Mouse (Mus musculus): ENCODE results near the gene Gm5105. TPM values are rescaled to one million over a fixed set of nuclear protein-coding genes. Genes with fewer than 3 reads are reported as not detected.

Gene Gm5105
- polyA plus RNA-seq, 2 experiments from 2014 or later = not detected

GRCm38 (mm10) chr3:138066348-138066856, 786 bp downstream of the Gm5105 start:
- no peak for ATAC-seq

DNA sequence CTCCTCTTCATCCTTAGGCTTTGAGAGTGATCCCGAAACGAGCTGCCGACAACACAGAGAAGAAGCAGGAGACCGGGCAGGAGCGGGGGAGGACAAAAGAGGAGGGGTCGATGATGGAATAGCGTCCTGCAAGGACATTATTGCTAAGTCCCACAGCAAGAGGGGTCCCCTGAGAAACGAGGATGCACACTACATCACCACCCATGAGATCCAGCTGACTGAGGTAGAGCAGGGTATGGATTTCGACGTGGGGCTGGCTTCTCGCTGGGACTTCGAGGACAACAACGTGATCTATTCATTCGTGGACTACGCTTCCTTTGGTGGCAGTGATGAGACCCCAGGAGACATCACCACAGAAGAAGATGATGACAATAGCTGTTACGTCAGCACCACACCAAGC, 1.3 kb downstream of the Gm5105 start:
- no peak for ATAC-seq

DNA sequence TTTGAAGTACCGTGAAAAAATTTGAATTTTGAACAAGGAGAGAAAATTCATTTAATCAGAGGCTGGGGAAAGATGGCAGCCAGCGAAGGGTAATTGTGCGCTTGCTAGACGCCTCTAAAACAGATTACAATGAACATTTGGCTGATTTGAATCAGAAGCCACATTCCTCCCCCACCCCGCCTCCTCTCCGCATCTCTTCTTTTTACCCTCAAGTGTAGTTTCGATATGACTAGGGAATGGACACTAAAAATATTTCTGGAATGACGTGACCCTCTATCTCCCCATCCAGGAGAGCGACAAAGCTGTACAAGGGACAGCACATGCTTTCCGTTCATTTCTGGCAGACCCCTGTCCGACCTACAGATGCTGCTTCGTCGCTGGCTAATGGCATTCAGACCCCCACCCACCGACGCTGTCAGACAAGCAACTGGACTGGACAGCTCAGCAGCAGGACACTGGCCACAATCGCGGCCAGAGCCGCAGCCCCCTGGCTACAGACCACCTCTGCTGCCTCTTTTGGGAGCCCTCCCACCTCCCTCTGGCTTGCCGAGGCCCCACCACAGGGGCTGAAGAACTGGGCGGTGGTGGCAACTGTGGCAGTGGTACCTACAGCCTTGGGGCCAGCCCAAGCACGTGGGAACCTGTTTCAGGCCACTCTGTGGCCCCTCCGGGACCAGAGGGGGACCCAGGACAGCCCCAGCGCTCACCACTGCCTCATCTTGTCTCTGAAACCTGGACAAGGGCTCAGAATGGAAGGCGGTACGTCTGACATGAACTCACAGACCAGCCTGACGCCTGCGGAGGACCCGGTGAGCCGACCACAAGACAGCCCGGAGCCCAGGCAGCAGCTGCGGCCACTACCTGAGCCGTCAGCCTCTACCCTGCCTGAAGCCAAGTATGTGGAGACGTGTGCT, 2.2 kb downstream of the Gm5105 start, which contains the start of gene 1110002E22Rik:
Gene 1110002E22Rik, plus strand, starts transcription at position 321 of the 914 bp plus-strand sequence.
- ATAC-seq = no peak

DNA sequence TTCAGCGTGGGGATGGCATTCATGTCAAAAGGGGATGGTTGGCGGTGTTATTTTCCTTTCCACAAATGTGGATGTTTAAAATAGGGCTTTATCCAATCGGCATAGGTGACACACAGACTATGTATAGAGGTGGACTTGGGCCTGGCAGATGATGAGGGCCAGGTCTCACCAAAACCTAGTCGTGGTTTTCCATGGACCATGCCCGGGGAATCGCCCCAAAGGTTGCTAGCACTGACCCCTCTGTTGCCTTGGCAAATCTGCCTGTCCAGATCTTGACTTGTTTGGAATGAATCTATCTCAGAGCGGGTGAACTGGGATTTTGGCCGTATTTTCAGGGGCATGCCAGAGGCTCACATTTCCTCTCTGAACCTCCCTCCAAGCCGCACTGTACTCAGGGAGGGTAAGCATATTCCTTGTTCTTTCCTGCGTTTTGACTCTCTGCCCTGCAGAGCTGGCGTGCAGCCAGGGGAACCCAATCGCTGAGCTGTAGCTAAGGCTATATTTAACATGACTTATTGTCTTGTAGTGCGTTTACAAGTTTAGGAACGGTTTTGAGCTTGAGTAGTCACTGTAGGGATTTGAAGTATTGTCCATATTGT, 3.4 kb downstream of the Gm5105 start:
- ATAC-seq = no peak

DNA sequence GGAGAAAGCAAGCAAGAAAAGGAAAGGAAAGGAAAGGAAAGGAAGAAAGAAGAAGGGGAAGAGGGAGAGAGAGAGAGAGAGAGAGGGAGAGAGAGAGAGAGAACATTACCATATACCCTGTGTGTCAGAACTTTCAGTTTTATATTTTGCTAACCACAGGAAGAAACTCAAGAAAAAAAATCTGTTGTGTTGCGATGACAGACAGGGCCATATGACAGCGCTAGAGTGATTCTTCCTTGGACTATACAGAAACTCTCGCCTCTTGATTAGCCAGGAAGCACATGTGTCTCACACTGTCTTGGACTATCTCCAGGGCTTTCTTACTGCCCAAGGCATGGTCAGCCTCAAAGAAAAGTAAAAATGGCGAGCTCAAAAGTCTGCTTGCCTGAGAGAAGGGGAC, 4.5 kb downstream of the Gm5105 start:
- peak; percentile 58 for ATAC-seq

DNA sequence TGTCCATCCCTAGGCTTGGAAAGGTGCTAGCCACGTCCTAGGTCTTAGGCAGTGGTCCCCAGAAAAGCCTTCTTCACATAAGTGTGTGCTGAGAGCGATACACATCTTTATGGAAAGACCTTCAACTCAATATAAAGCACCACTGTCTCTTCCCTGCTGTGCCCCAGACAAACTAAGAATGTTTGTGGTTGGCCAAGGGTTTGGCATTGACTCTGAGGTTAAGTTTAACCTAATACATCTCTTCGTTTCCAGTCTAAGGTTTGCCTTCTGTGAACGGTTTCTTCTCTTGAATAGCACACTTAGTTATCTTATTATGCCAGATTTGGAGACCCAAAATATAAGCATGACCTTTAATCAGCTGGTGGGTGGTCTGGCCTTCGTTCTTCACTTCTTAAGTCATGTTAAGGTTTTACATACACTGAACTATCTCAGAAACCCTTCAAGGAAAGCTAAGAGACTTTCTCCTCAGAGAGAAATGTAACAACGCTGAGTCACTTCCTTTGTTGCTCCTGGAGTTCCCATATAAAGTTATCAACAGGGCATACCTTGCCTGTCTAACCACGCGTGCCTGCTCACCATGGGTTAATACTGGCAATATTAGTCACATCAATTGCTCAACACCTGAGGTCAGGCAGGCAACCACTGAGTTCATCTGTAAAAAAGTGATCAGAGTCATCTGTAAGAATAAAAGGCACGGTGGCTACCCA, 5.8 kb downstream of the Gm5105 start:
- ATAC-seq = no peak

DNA sequence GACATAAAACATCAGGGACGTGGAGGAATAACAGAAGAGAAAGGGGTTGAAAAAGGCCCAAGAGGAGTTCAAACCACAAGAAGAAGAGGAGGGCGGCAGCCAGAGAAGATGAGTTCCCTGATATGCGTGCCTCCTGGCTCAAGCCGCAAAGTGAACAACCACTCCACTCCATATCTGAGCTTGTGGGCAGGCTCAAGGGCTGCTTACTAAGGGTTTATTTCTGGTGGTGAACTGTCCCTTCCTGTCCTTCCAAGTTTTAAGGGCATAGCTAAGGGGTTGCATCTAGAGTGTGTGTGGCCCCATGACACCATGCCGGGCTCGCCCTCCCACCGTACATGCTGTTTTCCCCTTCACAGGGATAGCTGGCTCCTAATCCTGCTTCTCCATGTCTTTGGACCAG, 6.8 kb downstream of the Gm5105 start:
- ATAC-seq = no peak

DNA sequence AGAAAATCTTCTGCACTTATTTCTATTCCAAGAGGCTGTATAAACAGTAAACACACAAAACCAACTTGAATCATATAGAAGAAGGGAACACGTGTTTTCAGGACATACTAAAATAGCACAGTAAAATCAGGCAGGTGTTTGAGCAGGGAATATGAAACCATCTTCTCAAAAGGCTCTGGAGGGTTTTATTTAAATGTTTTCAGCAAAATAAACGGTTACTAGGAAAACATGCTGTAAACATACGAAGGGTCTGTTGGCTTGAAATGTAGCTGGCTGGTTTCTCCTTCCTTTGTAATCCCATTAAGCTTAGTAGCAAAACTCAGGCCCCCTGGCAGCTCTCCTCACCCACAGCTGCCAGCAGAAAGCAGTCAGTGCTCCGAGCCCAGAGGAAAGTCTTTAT, 9.0 kb downstream of the Gm5105 start:
- ATAC-seq = no peak

DNA sequence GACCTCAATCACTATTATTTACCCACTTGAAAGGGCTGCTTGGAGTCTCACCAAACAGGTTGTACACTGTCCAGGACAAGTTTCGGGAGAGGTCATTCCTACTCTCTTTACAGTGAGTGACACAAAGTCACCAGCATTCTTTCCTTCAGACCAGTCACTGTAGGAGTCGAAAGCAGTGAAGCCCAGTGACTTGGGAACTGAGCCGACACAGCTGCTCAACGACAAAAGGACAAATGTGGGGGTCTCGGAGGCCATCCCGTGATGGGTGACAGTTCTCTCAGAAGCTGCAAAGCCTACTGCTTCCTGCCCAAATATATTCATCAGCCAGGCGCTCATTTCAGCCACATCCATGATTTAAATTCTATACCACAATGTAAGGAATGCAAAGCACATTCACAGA, 10.2 kb downstream of the Gm5105 start:
- ATAC-seq = no peak

- ATAC-seq = no peak
Observed at GRCm38 (mm10) chr3:138053969-138054368, 13.2 kb downstream of the Gm5105 start.

DNA sequence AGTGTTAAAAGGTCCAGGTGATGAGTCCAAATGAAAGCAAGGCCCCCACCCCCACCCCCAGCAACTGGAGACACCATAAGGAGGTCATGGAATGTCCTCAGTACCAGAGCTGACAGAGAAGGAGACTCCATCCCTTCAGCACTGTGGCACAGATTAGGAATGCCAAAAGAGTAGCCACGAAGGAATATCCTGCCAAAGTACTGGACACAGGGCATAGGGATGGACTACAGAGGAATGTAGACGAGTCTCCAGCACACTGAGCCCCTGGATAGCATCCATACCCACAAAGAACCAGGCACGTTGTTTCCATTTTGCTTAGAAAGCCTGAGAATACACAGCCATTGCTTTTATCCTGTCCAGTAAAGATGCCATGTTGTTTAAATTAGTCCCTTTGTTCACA, 15.8 kb downstream of the Gm5105 start:
- ATAC-seq = no peak

DNA sequence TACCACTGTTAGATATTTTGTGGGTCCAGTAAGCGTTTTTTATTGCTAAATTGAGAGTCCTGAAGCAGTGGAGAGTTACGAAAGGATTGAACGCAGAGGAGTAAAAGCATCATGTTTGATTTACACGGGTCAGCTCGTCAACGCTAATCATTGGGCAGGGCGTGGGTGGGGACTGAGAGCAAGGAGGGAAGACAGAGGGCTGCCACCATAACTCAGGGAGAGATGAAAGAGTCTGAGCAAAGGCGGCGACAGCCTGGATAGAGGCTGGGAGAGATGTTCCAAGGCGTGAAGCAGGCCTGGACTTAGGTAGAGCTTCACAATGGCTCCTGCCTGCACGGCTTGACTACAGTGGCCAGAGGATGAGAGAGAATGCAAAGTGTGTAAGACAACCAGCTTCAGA, 16.4 kb downstream of the Gm5105 start:
- no peak for ATAC-seq

GRCm38 (mm10) chr3:138049555-138049954, 17.6 kb downstream of the Gm5105 start:
- ATAC-seq = no peak

- ATAC-seq = no peak
Observed at GRCm38 (mm10) chr3:138043316-138043715, 23.9 kb downstream of the Gm5105 start.

GRCm38 (mm10) chr3:138041591-138042301, 25.4 kb downstream of the Gm5105 start:
- ATAC-seq = no peak

- no peak for ATAC-seq
Observed at GRCm38 (mm10) chr3:138040938-138041337, 26.2 kb downstream of the Gm5105 start.

GRCm38 (mm10) chr3:138033986-138034385, 33.2 kb downstream of the Gm5105 start:
- ATAC-seq = peak; percentile 37

DNA sequence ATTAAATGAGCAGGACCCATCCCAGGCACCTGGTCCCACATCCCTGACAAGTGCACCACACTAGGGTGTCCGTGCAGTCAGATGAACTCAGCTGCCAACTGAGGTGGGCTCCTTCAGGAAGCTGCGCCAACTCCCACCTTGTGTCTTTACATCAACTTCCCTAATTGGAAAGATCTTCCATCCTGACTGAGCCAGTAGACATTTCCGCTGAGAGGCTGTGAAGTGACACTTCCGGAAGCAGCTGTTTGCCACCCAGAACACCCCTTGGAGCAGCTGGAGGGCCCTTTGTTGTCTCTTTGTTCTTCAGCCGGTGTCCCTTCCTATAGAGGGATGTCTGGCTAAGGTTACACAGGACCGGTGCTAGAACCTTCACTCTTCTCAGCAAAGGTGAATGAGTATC, 36.6 kb downstream of the Gm5105 start:
- no peak for ATAC-seq

DNA sequence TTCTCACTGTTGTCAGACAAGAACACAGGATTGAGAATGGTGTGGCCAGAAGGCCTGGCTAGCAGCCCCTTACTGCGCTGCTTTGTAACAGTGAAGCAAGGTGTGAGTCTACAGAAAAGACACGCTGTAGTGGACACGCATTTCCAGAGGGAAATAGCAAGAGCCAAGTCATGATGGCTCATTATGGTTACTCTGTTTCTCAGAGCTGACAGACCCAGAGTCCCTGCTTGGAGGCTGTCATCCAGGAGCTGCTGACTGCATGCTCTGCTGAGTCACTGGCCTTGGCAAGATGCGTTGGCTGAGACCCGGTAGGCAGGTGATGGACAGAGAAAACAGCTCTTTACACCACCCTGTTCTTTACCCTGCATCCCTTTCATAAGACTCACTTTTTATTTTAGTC, 37.8 kb downstream of the Gm5105 start:
- ATAC-seq = no peak

GRCm38 (mm10) chr3:138027575-138028362, 39.4 kb downstream of the Gm5105 start:
- ATAC-seq = peak; percentile 83

DNA sequence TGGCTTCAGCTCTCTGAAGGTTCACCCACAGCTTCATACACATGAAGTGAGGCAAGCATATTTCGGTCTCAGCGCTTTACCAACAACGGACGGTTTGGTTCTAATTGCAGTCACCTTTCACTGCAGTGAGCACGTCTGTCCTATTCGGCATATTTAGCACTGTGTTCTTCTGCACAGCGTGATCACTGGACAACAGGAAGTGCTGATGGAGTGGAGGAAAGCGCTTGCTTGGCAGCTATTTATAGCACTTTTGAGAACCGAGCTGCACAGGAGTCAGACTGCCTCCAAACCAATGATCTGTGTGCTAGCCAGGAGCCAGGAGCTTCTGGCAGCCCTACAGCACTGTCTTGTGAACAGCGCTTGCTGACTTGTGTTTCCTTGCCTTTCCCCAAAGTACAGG, 40.9 kb downstream of the Gm5105 start:
- ATAC-seq = no peak

DNA sequence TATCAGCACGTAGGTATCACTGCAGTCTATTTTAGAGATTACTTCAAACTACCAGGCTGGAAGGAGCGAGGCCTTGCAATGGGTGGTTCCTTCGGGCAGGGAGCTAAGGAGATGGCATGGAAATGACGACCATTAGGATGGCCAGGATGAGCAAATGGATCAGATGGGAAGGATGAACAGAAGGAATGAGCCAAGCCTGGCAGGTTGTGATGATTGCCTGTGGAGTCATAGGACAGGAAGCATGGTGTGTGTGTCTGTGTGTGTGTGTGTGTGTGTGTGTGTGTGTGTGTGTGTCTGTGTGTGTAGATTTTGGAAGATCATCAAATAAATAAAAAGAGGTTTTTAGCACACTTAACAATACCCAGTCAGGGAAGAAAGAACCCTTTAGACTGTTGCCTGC, 44.5 kb downstream of the Gm5105 start:
- no peak for ATAC-seq

All from CD4-positive, CD25-positive, alpha-beta regulatory T cell, adult 4 months (primary cell).